Mouse (Mus musculus): ENCODE data around the gene Tas2r119. TPM values are rescaled to one million over a fixed set of nuclear protein-coding genes. Genes with fewer than 3 reads are reported as not detected.
"Not testable (repeated sequence)": the region's sequence is repeated elsewhere in the genome, so short reads cannot be mapped to it uniquely, and the experiment has no call there.

Gene Tas2r119
- polyA plus RNA-seq, 1 experiment from 2014 or later = not detected

- Histone ChIP-seq H3K9me3 (no peaks in the 10 kb centered on the region), H3K9ac (no peak overlapping the region), H3K27me3 (no peaks in the 10 kb centered on the region), H3K27ac (no peak overlapping the region), H3K4me3 (no peak overlapping the region), H3K4me2 (replicated peaks) (no peak overlapping the region), H3K4me1 (no peaks in the 10 kb centered on the region), H3K36me3 (no peaks in the 10 kb centered on the region)
- WGBS = 90% methylated on average over 1 of the region's 1 CpGs
- no peak for ATAC-seq (ENCODE audit: insufficient number of reproducible peaks, insufficient read depth, low FRiP score, low TSS enrichment)
Observed at GRCm38 (mm10) chr15:32182026-32182425, 4.9 kb downstream of the Tas2r119 start.

DNA sequence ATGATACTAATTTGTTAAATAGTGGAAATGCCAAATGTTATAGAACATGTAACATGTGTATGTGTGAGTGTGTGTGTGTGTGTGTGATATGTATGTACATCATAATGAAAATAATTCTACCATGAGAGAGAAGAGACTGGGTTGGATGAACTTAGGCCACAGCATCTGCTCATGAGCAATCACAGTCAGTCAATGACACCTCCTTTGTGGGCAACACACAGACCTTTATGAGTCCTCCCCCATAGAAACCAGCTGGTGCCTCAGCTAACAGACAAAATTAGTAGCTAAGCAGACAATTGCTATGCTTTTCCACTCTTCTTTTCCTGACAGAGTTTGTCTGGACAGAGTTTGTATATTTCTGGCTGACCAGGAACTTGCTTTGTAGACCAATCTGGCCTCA lies 7.9 kb downstream of the Tas2r119 start:
- no peaks in the 10 kb centered on the region for H3K36me3 ChIP-seq
- no peak overlapping the region for H3K4me3 ChIP-seq
- H3K9me3 ChIP-seq = no peaks in the 10 kb centered on the region
- no peaks in the 10 kb centered on the region for H3K27me3 ChIP-seq
- H3K4me2 ChIP-seq (replicated peaks) = no peak overlapping the region
- H3K27ac ChIP-seq = no peak overlapping the region
- H3K9ac ChIP-seq = no peak overlapping the region
- no peaks in the 10 kb centered on the region for H3K4me1 ChIP-seq
- ATAC-seq (ENCODE audit: insufficient number of reproducible peaks, insufficient read depth, low FRiP score, low TSS enrichment) = no peak

- Histone ChIP-seq H3K4me1 (no peaks in the 10 kb centered on the region), H3K27ac (no peak overlapping the region), H3K4me3 (no peak overlapping the region), H3K36me3 (no peaks in the 10 kb centered on the region), H3K27me3 (no peaks in the 10 kb centered on the region), H3K4me2 (replicated peaks) (no peak overlapping the region), H3K9ac (no peak overlapping the region), H3K9me3 (no peaks in the 10 kb centered on the region)
- no peak for ATAC-seq (ENCODE audit: insufficient number of reproducible peaks, insufficient read depth, low FRiP score, low TSS enrichment)
- WGBS = 77% methylated on average over 3 of the region's 3 CpGs
Observed at GRCm38 (mm10) chr15:32189879-32190278, 12.8 kb downstream of the Tas2r119 start.

DNA sequence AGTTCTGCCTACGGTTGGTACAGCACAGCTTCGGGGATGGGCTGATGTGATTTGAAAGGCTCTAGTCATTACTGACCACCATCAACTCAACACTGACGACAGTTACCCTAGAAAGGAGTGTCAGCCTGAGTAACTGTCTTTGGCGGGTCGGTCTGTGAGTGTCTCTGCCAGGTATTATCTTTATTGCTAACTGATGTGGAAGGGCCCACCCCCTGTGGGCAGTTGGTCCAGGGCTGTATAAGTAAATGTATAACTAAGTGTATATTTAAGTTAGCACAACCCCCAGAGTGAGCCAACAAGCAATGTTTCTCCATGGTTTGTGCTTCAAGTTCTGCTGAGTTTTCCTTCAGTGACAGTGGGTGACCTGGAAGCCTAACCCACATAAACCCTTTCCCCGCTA lies 13.3 kb downstream of the Tas2r119 start:
- Histone ChIP-seq H3K4me3 (no peak overlapping the region), H3K9ac (no peak overlapping the region), H3K27me3 (no peaks in the 10 kb centered on the region), H3K4me1 (no peaks in the 10 kb centered on the region), H3K36me3 (no peaks in the 10 kb centered on the region), H3K9me3 (no peaks in the 10 kb centered on the region), H3K27ac (no peak overlapping the region), H3K4me2 (replicated peaks) (no peak overlapping the region)
- no peak for ATAC-seq (ENCODE audit: insufficient number of reproducible peaks, insufficient read depth, low FRiP score, low TSS enrichment)
- WGBS = 84% methylated on average over 6 of the region's 6 CpGs

GRCm38 (mm10) chr15:32192948-32193347 lies 15.9 kb downstream of the Tas2r119 start:
- Histone ChIP-seq H3K27ac (no peak overlapping the region), H3K36me3 (no peaks in the 10 kb centered on the region), H3K27me3 (no peaks in the 10 kb centered on the region), H3K9ac (no peak overlapping the region), H3K4me3 (no peak overlapping the region), H3K9me3 (no peaks in the 10 kb centered on the region), H3K4me2 (replicated peaks) (no peak overlapping the region), H3K4me1 (0 out of 2 replicates have a peak, but pooled peaks cover 1% of the 10 kb centered on the region)
- WGBS = 49% methylated on average over 1 of the region's 1 CpGs
- no peak for ATAC-seq (ENCODE audit: insufficient number of reproducible peaks, insufficient read depth, low FRiP score, low TSS enrichment)

- Histone ChIP-seq H3K4me1 (peaks cover 7% of the 10 kb centered on the region; the same call in 1 of the 2 replicates), H3K27me3 (no peaks in the 10 kb centered on the region), H3K27ac (no peak overlapping the region), H3K4me2 (replicated peaks) (no peak overlapping the region), H3K9me3 (no peaks in the 10 kb centered on the region), H3K9ac (no peak overlapping the region), H3K4me3 (no peak overlapping the region), H3K36me3 (no peaks in the 10 kb centered on the region)
- WGBS = 78% methylated on average over 9 of the region's 9 CpGs
- ATAC-seq (ENCODE audit: insufficient number of reproducible peaks, insufficient read depth, low FRiP score, low TSS enrichment) = no peak
Observed at GRCm38 (mm10) chr15:32198076-32198475, 21.0 kb downstream of the Tas2r119 start.

- Histone ChIP-seq H3K9ac (no peak overlapping the region), H3K4me1 (peaks cover 7% of the 10 kb centered on the region; the same call in 1 of the 2 replicates), H3K36me3 (no peaks in the 10 kb centered on the region), H3K4me3 (no peak overlapping the region), H3K9me3 (no peaks in the 10 kb centered on the region), H3K27me3 (no peaks in the 10 kb centered on the region), H3K4me2 (replicated peaks) (no peak overlapping the region), H3K27ac (no peak overlapping the region)
- 22% methylated on average over 5 of the region's 5 CpGs for WGBS
- no peak for ATAC-seq (ENCODE audit: insufficient number of reproducible peaks, insufficient read depth, low FRiP score, low TSS enrichment)
Observed at GRCm38 (mm10) chr15:32198561-32198960, 21.5 kb downstream of the Tas2r119 start.

- ATAC-seq (ENCODE audit: insufficient number of reproducible peaks, insufficient read depth, low FRiP score, low TSS enrichment) = no peak
- peaks cover 3% of the 10 kb centered on the region; the same call in 1 of the 2 replicates for H3K4me1 ChIP-seq
- no peaks in the 10 kb centered on the region for H3K9me3 ChIP-seq
- H3K4me3 ChIP-seq = no peak overlapping the region
- 77% methylated on average over 5 of the region's 5 CpGs for WGBS
- no peak overlapping the region for H3K27ac ChIP-seq
- H3K36me3 ChIP-seq = no peaks in the 10 kb centered on the region
- no peak overlapping the region for H3K9ac ChIP-seq
- H3K4me2 ChIP-seq (replicated peaks) = no peak overlapping the region
- H3K27me3 ChIP-seq = no peaks in the 10 kb centered on the region
Observed at GRCm38 (mm10) chr15:32203242-32203641, 26.2 kb downstream of the Tas2r119 start.

GRCm38 (mm10) chr15:32204908-32205307 lies 27.8 kb downstream of the Tas2r119 start:
- H3K27ac ChIP-seq = no peak overlapping the region
- no peak overlapping the region for H3K4me2 ChIP-seq (replicated peaks)
- H3K27me3 ChIP-seq = no peaks in the 10 kb centered on the region
- no peak for ATAC-seq (ENCODE audit: insufficient number of reproducible peaks, insufficient read depth, low FRiP score, low TSS enrichment)
- no peak overlapping the region for H3K9ac ChIP-seq
- no peaks in the 10 kb centered on the region for H3K4me1 ChIP-seq
- no peak overlapping the region for H3K4me3 ChIP-seq
- no peaks in the 10 kb centered on the region for H3K9me3 ChIP-seq
- WGBS = 90% methylated on average over 10 of the region's 10 CpGs
- H3K36me3 ChIP-seq = no peaks in the 10 kb centered on the region

DNA sequence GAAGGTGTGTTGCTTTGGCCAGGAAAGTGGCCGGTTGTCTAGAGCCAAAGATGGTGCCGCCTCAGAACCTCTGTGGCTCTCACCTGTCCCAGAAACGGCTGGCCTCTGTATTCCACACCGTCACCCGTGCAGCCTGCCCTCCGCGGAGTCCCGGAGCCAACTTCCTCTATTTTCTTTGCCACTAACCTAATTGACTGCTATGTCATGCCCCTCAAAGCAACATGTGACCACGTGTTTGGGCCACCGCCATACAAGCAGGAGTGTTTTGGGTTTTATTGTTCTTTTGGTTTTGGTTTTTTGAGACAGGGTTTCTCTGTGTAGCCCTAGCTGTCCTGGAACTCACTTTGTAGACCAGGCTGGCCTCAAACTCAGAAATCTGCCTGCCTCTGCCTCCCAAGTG lies 37.6 kb downstream of the Tas2r119 start:
- not testable (repeated sequence) for H3K4me2 ChIP-seq (replicated peaks); ATAC-seq (ENCODE audit: insufficient number of reproducible peaks, insufficient read depth, low FRiP score, low TSS enrichment); H3K27ac ChIP-seq; H3K9me3 ChIP-seq; H3K4me1 ChIP-seq; H3K27me3 ChIP-seq; H3K4me3 ChIP-seq; H3K9ac ChIP-seq; H3K36me3 ChIP-seq
- WGBS = 89% methylated on average over 10 of the region's 10 CpGs

DNA sequence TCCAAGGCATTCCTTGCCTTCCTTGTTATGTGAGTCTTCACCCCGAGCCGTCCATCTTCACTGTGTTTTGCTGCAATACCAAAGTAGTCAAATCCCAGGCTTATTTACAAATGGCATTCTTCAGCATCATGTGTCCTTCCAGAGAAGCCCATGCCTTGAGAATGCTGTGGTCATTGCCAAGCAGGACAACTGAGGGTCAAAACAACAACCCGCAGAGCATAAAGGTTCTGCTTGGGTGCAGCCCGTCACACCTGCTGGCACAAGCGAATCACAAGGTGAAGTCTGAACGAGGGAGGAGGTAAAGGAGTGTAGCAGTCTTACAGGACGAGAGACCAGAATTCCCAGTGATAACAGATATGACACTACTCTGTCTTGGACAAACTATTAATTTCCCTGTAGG lies 45.9 kb downstream of the Tas2r119 start:
- no peaks in the 10 kb centered on the region for H3K4me1 ChIP-seq
- no peak overlapping the region for H3K4me2 ChIP-seq (replicated peaks)
- no peak overlapping the region for H3K4me3 ChIP-seq
- H3K9me3 ChIP-seq = no peaks in the 10 kb centered on the region
- H3K36me3 ChIP-seq = no peaks in the 10 kb centered on the region
- ATAC-seq (ENCODE audit: insufficient number of reproducible peaks, insufficient read depth, low FRiP score, low TSS enrichment) = no peak
- H3K9ac ChIP-seq = no peak overlapping the region
- H3K27me3 ChIP-seq = no peaks in the 10 kb centered on the region
- no peak overlapping the region for H3K27ac ChIP-seq
- 86% methylated on average over 7 of the region's 7 CpGs for WGBS

DNA sequence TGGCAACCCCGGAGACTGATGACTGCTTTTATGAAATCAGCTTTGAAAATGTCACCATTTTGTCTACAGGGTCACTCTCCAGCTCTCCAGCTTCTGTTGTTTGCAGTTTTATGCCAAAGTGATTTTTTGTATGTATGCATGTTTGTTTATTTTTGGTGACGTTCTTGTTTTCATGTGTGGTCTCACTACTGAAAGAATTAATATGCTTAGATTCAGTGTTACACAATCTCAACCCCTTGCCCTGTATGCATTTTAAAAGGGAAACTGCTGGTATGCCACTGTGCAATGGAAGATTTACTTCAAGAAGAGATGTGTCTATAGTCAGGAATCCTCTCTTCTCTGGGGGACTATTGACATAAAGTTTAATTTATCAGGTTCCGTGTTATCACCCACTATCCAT lies 48.3 kb downstream of the Tas2r119 start:
- Histone ChIP-seq H3K27ac (no peak overlapping the region), H3K27me3 (no peaks in the 10 kb centered on the region), H3K4me2 (replicated peaks) (no peak overlapping the region), H3K36me3 (no peaks in the 10 kb centered on the region), H3K4me1 (no peaks in the 10 kb centered on the region), H3K9me3 (no peaks in the 10 kb centered on the region), H3K4me3 (no peak overlapping the region), H3K9ac (no peak overlapping the region)
- ATAC-seq (ENCODE audit: insufficient number of reproducible peaks, insufficient read depth, low FRiP score, low TSS enrichment) = no peak
- 85% methylated on average over 3 of the region's 3 CpGs for WGBS

GRCm38 (mm10) chr15:32226381-32226780 lies 49.3 kb downstream of the Tas2r119 start:
- no peaks in the 10 kb centered on the region for H3K9me3 ChIP-seq
- no peak overlapping the region for H3K9ac ChIP-seq
- H3K4me2 ChIP-seq (replicated peaks) = no peak overlapping the region
- no peaks in the 10 kb centered on the region for H3K36me3 ChIP-seq
- no peaks in the 10 kb centered on the region for H3K4me1 ChIP-seq
- ATAC-seq (ENCODE audit: insufficient number of reproducible peaks, insufficient read depth, low FRiP score, low TSS enrichment) = no peak
- no peak overlapping the region for H3K27ac ChIP-seq
- 81% methylated on average over 6 of the region's 6 CpGs for WGBS
- no peaks in the 10 kb centered on the region for H3K27me3 ChIP-seq
- H3K4me3 ChIP-seq = no peak overlapping the region
